22 mouse cellular contexts compared by ENCODE assay signal in genomic region chr8:89171561-89171960, GRCm38 (mm10).
DNase-seq lines count a peak whose midpoint lies in the region; ATAC-seq and TF ChIP-seq lines count a peak whose summit lies in the region.
"Had no signal": no experiment of that assay in that cellular context is flagged by ENCODE, and none has a peak within 500 bp of the region (broad histone marks: within the 10 kb centered on the region; RNA-seq: fewer than 3 reads in every experiment).

No protein-coding gene starts in this region.

- H3K4me2 ChIP-seq in limb, embryonic 13.5 days (replicated peaks), result peak overlapping the region; percentile 14
- 0 out of 2 replicates have a peak overlapping the region, but pooled peaks have one; percentile 1 for H3K4me2 ChIP-seq in CH12.LX (ENCODE audit: insufficient read depth, low read depth, poor library complexity, severe bottlenecking)
- H3K4me2 ChIP-seq in limb, embryonic 14.5 days (replicated peaks; ENCODE audit: low read depth, low read length, severe bottlenecking), result no peak overlapping the region
- no peak overlapping the region for H3K4me2 ChIP-seq in limb, embryonic 15.5 days

- dilution Hi-C loops in CH12.LX (cut with MboI; ENCODE audit: extremely low pct_ligation_motif_present, extremely low pct_unique_long_range_greater_than_20kb, low sequenced_read_pairs), result no loop called here

- no peak for TF ChIP-seq POLR2A in CH12.LX (IDR thresholded peaks at IDR 0.05; ENCODE audit: low read depth, low read length)
- TF ChIP-seq POLR2A in limb, embryonic 14.5 days (IDR thresholded peaks at IDR 0.05; ENCODE audit: borderline replicate concordance, extremely low read depth, insufficient read depth, insufficient read length), result no peak

- peaks cover 21% of the 10 kb centered on the region for H3K4me1 ChIP-seq in limb, embryonic 13.5 days
- peaks cover 11% of the 10 kb centered on the region for H3K4me1 ChIP-seq in limb, embryonic 10.5 days
- peaks cover 0 to 2% of the 10 kb centered on the region in 2 experiments; a peak in 1 of 4 replicates for H3K4me1 ChIP-seq in CH12.LX (ENCODE audit: control insufficient read depth in 1 of 2, insufficient read depth in 2 of 2)
- H3K4me1 ChIP-seq in limb, embryonic 14.5 days (ENCODE audit: control insufficient read depth, insufficient read depth, low read length), result peaks cover 11% of the 10 kb centered on the region; the same call in 1 of the 2 replicates
- peaks cover 9% of the 10 kb centered on the region; the same call in 1 of the 2 replicates for H3K4me1 ChIP-seq in limb, embryonic 15.5 days

- H3K27me3 ChIP-seq in limb, embryonic 13.5 days, result no peaks in the 10 kb centered on the region
- H3K27me3 ChIP-seq in limb, embryonic 10.5 days (ENCODE audit: low read depth, poor library complexity, severe bottlenecking), result 0 out of 2 replicates have a peak, but pooled peaks cover 5% of the 10 kb centered on the region
- no peaks in the 10 kb centered on the region for H3K27me3 ChIP-seq in CH12.LX (replicated peaks)
- H3K27me3 ChIP-seq in limb, embryonic 14.5 days (ENCODE audit: control insufficient read depth, insufficient read depth, low read length), result no peaks in the 10 kb centered on the region
- no peaks in the 10 kb centered on the region for H3K27me3 ChIP-seq in limb, embryonic 15.5 days

- TF ChIP-seq EP300 in CH12.LX (IDR thresholded peaks at IDR 0.05; ENCODE audit: low read length), result no peak

- DNase-seq in limb, embryonic 10.5 days (ENCODE audit: low spot score), result no peak
- DNase-seq in CH12.LX (ENCODE audit: extremely low read depth), result no peak
- peak; percentile 48 for DNase-seq in limb, embryonic 14.5 days (ENCODE audit: low spot score)
- no peak for DNase-seq in ovary, postnatal 36 days (ENCODE audit: low spot score)
- DNase-seq: adrenal gland, adult 2 months; adrenal gland, adult 8-10 months; adrenal gland, postnatal 10 days; adrenal gland, postnatal 14 days; adrenal gland, postnatal 25 days; adrenal gland, postnatal 36 days; B cell, adult 2 months; cerebellum, adult 11 months; cerebellum, adult 11-12 months; cerebellum, adult 18-20 months had no signal

- H3K36me3 ChIP-seq in limb, embryonic 13.5 days, result no peaks in the 10 kb centered on the region
- H3K36me3 ChIP-seq in limb, embryonic 10.5 days, result no peaks in the 10 kb centered on the region
- H3K36me3 ChIP-seq in CH12.LX (replicated peaks in 1 of 2; ENCODE audit: control insufficient read depth in 1 of 2, insufficient read depth in 1 of 2, low read length in 1 of 2), result no peaks in the 10 kb centered on the region
- no peaks in the 10 kb centered on the region for H3K36me3 ChIP-seq in limb, embryonic 14.5 days (ENCODE audit: control insufficient read depth, insufficient read depth, low read length)
- no peaks in the 10 kb centered on the region for H3K36me3 ChIP-seq in limb, embryonic 15.5 days
- H3K36me3 ChIP-seq: G1E had no signal

- WGBS in limb, embryonic 13.5 days, result 46% methylated on average over 5 of the region's 5 CpGs
- 78% methylated on average over 5 of the region's 5 CpGs for WGBS in limb, embryonic 10.5 days
- 35% methylated on average over 5 of the region's 5 CpGs for WGBS in limb, embryonic 14.5 days
- 42% methylated on average over 5 of the region's 5 CpGs for WGBS in limb, embryonic 15.5 days

- peak; percentile 72 for ATAC-seq in limb, embryonic 13.5 days (ENCODE audit: low FRiP score, low read depth)
- ATAC-seq in limb, embryonic 14.5 days (ENCODE audit: low FRiP score, low read depth), result peak; percentile 68
- no peak for ATAC-seq in limb, embryonic 15.5 days (ENCODE audit: insufficient number of reproducible peaks, low FRiP score, low TSS enrichment, low read depth)
- no peak for ATAC-seq in megakaryocyte progenitor cell, adult 5-6 weeks (replicated peaks; ENCODE audit: poor library complexity)
- ATAC-seq in frontal cortex, adult (ENCODE audit: low TSS enrichment), result no peak
- ATAC-seq: activated CD4-positive, CD25-positive, alpha-beta regulatory T cell, adult 4 months; CD4-positive, CD25-positive, alpha-beta regulatory T cell, adult 4 months; Patski had no signal

- no peak overlapping the region for H3K4me3 ChIP-seq in limb, embryonic 13.5 days
- no peak overlapping the region for H3K4me3 ChIP-seq in limb, embryonic 10.5 days
- no peak overlapping the region for H3K4me3 ChIP-seq in CH12.LX (replicated peaks in 1 of 3; ENCODE audit: low read depth in 2 of 3, low read length in 2 of 3, poor library complexity in 1 of 3)
- H3K4me3 ChIP-seq in limb, embryonic 14.5 days (replicated peaks; ENCODE audit: low read length), result no peak overlapping the region
- no peak overlapping the region for H3K4me3 ChIP-seq in limb, embryonic 15.5 days

- no peak for TF ChIP-seq CTCF in CH12.LX (conservative IDR thresholded peaks at IDR 0.05 in 1 of 2, IDR thresholded peaks at IDR 0.05 in 1 of 2; ENCODE audit: low read depth in 2 of 2, low read length in 2 of 2)

- TF ChIP-seq RAD21 in CH12.LX (IDR thresholded peaks at IDR 0.05; ENCODE audit: low read depth, low read length), result no peak

- no peaks in the 10 kb centered on the region for H3K79me2 ChIP-seq in CH12.LX (replicated peaks; ENCODE audit: control insufficient read depth, extremely low read depth, insufficient read depth, poor library complexity, severe bottlenecking)

- H3K9me3 ChIP-seq in limb, embryonic 13.5 days, result no peaks in the 10 kb centered on the region
- no peaks in the 10 kb centered on the region for H3K9me3 ChIP-seq in limb, embryonic 10.5 days (replicated peaks)
- H3K9me3 ChIP-seq in CH12.LX (replicated peaks; ENCODE audit: low read length), result peaks cover 46% of the 10 kb centered on the region
- H3K9me3 ChIP-seq in limb, embryonic 14.5 days (ENCODE audit: control insufficient read depth, low read length), result no peaks in the 10 kb centered on the region
- H3K9me3 ChIP-seq in limb, embryonic 15.5 days, result no peaks in the 10 kb centered on the region

- in situ Hi-C loops in CH12.LX (cut with MboI; ENCODE audit: low pct_ligation_motif_present, low pct_unique_long_range_greater_than_20kb, low sequenced_read_pairs), result no loop called here

- H3K9ac ChIP-seq in limb, embryonic 13.5 days, result no peak overlapping the region
- H3K9ac ChIP-seq in CH12.LX (ENCODE audit: insufficient read depth, low read depth), result no peak overlapping the region
- 0 out of 2 replicates have a peak overlapping the region, but pooled peaks have one; percentile 21 for H3K9ac ChIP-seq in limb, embryonic 14.5 days (ENCODE audit: low read depth, low read length, severe bottlenecking)
- no peak overlapping the region for H3K9ac ChIP-seq in limb, embryonic 15.5 days

- H3K27ac ChIP-seq in limb, embryonic 13.5 days, result peak overlapping the region; percentile 44; the same call in 1 of the 2 replicates
- no peak overlapping the region for H3K27ac ChIP-seq in limb, embryonic 10.5 days
- no peak overlapping the region for H3K27ac ChIP-seq in CH12.LX (ENCODE audit: insufficient read depth, low read depth)
- H3K27ac ChIP-seq in limb, embryonic 14.5 days (replicated peaks; ENCODE audit: low read depth, low read length), result peak overlapping the region; percentile 56
- peak overlapping the region; percentile 57; the same call in 1 of the 2 replicates for H3K27ac ChIP-seq in limb, embryonic 15.5 days

TF ChIP-seq in CH12.LX, 34 proteins besides CTCF, POLR2A, EP300 and RAD21:
- TF ChIP-seq MAZ (IDR thresholded peaks at IDR 0.05; ENCODE audit: low read depth, low read length), result no peak
- no peak for TF ChIP-seq UBTF (IDR thresholded peaks at IDR 0.05; ENCODE audit: low read depth, low read length)
- no peak for TF ChIP-seq MAX (IDR thresholded peaks at IDR 0.05; ENCODE audit: low read length)
- TF ChIP-seq NRF1 (IDR thresholded peaks at IDR 0.05; ENCODE audit: low read depth, low read length), result no peak
- no peak for TF ChIP-seq ZC3H11A (IDR thresholded peaks at IDR 0.05; ENCODE audit: low read depth, low read length)
- TF ChIP-seq CHD2 (IDR thresholded peaks at IDR 0.05; ENCODE audit: low read length), result no peak
- no peak for TF ChIP-seq CHD1 (IDR thresholded peaks at IDR 0.05; ENCODE audit: low read depth, low read length)
- no peak for TF ChIP-seq ETS1 (conservative IDR thresholded peaks at IDR 0.05; ENCODE audit: low read depth, low read length)
- no peak for TF ChIP-seq HCFC1 (IDR thresholded peaks at IDR 0.05; ENCODE audit: low read depth, low read length)
- no peak for TF ChIP-seq JUN (IDR thresholded peaks at IDR 0.05; ENCODE audit: insufficient read depth, low read depth, low read length)
- no peak for TF ChIP-seq ZMIZ1 (IDR thresholded peaks at IDR 0.05; ENCODE audit: low read depth, low read length)
- TF ChIP-seq TCF12 (IDR thresholded peaks at IDR 0.05; ENCODE audit: low read depth, low read length), result no peak
- no peak for TF ChIP-seq PAX5 (IDR thresholded peaks at IDR 0.05; ENCODE audit: low read length)
- no peak for TF ChIP-seq ZNF384 (IDR thresholded peaks at IDR 0.05; ENCODE audit: low read depth, low read length)
- TF ChIP-seq E2F4 (IDR thresholded peaks at IDR 0.05; ENCODE audit: insufficient replicate concordance, low read depth, low read length), result no peak
- TF ChIP-seq RCOR1 (conservative IDR thresholded peaks at IDR 0.05; ENCODE audit: low read depth, low read length), result no peak
- no peak for TF ChIP-seq SMC3 (IDR thresholded peaks at IDR 0.05; ENCODE audit: low read depth, low read length)
- TF ChIP-seq MYC (IDR thresholded peaks at IDR 0.05; ENCODE audit: low read depth, low read length), result no peak

Comparison
In these comparisons a context has a peak if more than half of its experiments do, and no peak if none do; other contexts are left out.
1. ATAC-seq: peak in limb, embryonic 13.5 days (single experiment) and limb, embryonic 14.5 days (single experiment); none in limb, embryonic 15.5 days (single experiment), megakaryocyte progenitor cell, adult 5-6 weeks (single experiment) and frontal cortex, adult (single experiment).
2. H3K27ac ChIP-seq: peak in limb, embryonic 13.5 days (single experiment), limb, embryonic 14.5 days (single experiment) and limb, embryonic 15.5 days (single experiment); none in limb, embryonic 10.5 days (single experiment) and CH12.LX (single experiment).
3. H3K4me2 ChIP-seq: peak in limb, embryonic 13.5 days (single experiment) and CH12.LX (single experiment); none in limb, embryonic 14.5 days (single experiment) and limb, embryonic 15.5 days (single experiment).